Mouse (Mus musculus): ENCODE data around the gene Gcn1l1. TPM values are rescaled to one million over a fixed set of nuclear protein-coding genes. Genes with fewer than 3 reads are reported as not detected.
A peak's percentile ranks its signal among the peaks of the same experiment; 100 is the strongest.

The Gcn1l1 gene
- polyA plus RNA-seq, 2 experiments, result 11.4 to 14.8 TPM

- Histone ChIP-seq H3K36me3 (replicated peaks; ENCODE audit: control insufficient read depth, insufficient read depth, low read depth) (peaks cover 25% of the 10 kb centered on the region), H3K27me3 (ENCODE audit: control insufficient read depth, insufficient read depth, low read length) (no peaks in the 10 kb centered on the region), H3K4me2 (ENCODE audit: low read depth) (no peak overlapping the region), H3K4me3 (ENCODE audit: insufficient read depth in 1 of 2, low read depth in 2 of 2, low read length in 2 of 2) (no peak overlapping the region), H3K27ac (no peak overlapping the region), H3K9ac (replicated peaks) (no peak overlapping the region), H3K9me3 (ENCODE audit: control insufficient read depth, low read length) (no peaks in the 10 kb centered on the region), H3K4me1 (replicated peaks; ENCODE audit: control insufficient read depth in 2 of 2, insufficient read depth in 2 of 2, low read length in 1 of 2) (peaks cover 0 to 4% of the 10 kb centered on the region in 2 experiments; a peak in 3 of 4 replicates)
- ATAC-seq (ENCODE audit: insufficient read depth) (no peak), DNase-seq (ENCODE audit: low read depth in 3 of 3, low spot score in 3 of 3) (no peak)
- 77% methylated on average over 15 of the region's 15 CpGs for WGBS (ENCODE audit: insufficient replicate concordance)
- TF ChIP-seq CTCF (IDR thresholded peaks at IDR 0.05; ENCODE audit: low read depth), result no peak
- no peak for TF ChIP-seq EP300 (IDR thresholded peaks at IDR 0.05; ENCODE audit: low read depth)
Observed at GRCm38 (mm10) chr5:115619690-115620089, 54.6 kb downstream of the Gcn1l1 start.

DNA sequence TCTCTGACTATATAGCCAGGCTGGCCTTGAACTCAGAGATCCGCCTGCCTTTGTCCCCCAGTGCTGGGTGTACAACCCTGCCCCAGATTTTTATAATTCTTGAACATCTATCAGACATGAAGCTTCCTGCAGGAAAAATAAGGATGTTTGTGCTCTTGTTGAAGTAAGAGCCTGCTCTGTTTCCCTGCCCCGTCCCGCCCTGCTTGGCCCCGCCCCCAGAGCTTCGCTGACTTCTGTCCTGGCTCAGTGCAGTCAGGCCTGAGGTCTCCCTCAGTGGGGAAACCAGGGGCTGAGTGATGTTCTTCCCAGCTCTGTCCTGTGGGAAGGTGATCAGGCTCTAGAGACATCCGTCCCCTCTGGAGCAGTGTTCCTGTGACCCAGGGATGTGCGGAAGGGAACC lies 57.6 kb downstream of the Gcn1l1 start:
- 65% methylated on average over 7 of the region's 7 CpGs for WGBS (ENCODE audit: insufficient replicate concordance)

GRCm38 (mm10) chr5:115623694-115624440 lies 58.8 kb downstream of the Gcn1l1 start:
- Histone ChIP-seq H3K36me3 (replicated peaks; ENCODE audit: control insufficient read depth, insufficient read depth, low read depth) (peaks cover 6% of the 10 kb centered on the region), H3K4me3 (ENCODE audit: insufficient read depth in 1 of 2, low read depth in 2 of 2, low read length in 2 of 2) (no peak overlapping the region), H3K9ac (replicated peaks) (no peak overlapping the region), H3K4me1 (replicated peaks; ENCODE audit: control insufficient read depth in 2 of 2, insufficient read depth in 2 of 2, low read length in 1 of 2) (peaks cover 25 to 36% of the 10 kb centered on the region in 2 experiments), H3K4me2 (ENCODE audit: low read depth) (no peak overlapping the region), H3K27ac (peak overlapping the region; percentile 6), H3K9me3 (ENCODE audit: control insufficient read depth, low read length) (no peaks in the 10 kb centered on the region), H3K27me3 (ENCODE audit: control insufficient read depth, insufficient read depth, low read length) (no peaks in the 10 kb centered on the region)
- WGBS (ENCODE audit: insufficient replicate concordance), result 56% methylated on average over 9 of the region's 9 CpGs
- ATAC-seq (ENCODE audit: insufficient read depth) (no peak), DNase-seq (ENCODE audit: low read depth in 3 of 3, low spot score in 3 of 3) (no peak)
- TF ChIP-seq CTCF (IDR thresholded peaks at IDR 0.05; ENCODE audit: low read depth) (no peak), EP300 (IDR thresholded peaks at IDR 0.05; ENCODE audit: low read depth) (no peak)

More for the DNA sequence above, 57.6 kb downstream of the Gcn1l1 start:
- no peaks in the 10 kb centered on the region for H3K9me3 ChIP-seq (ENCODE audit: control insufficient read depth, low read length)
- no peak overlapping the region for H3K4me3 ChIP-seq (ENCODE audit: insufficient read depth in 1 of 2, low read depth in 2 of 2, low read length in 2 of 2)
- H3K4me1 ChIP-seq (replicated peaks; ENCODE audit: control insufficient read depth in 2 of 2, insufficient read depth in 2 of 2, low read length in 1 of 2), result peaks cover 18 to 25% of the 10 kb centered on the region in 2 experiments
- H3K9ac ChIP-seq (replicated peaks), result no peak overlapping the region
- peaks cover 8% of the 10 kb centered on the region for H3K36me3 ChIP-seq (replicated peaks; ENCODE audit: control insufficient read depth, insufficient read depth, low read depth)
- ATAC-seq (ENCODE audit: insufficient read depth) (no peak), DNase-seq (ENCODE audit: low read depth in 3 of 3, low spot score in 3 of 3) (no peak)
- no peaks in the 10 kb centered on the region for H3K27me3 ChIP-seq (ENCODE audit: control insufficient read depth, insufficient read depth, low read length)
- TF ChIP-seq CTCF (IDR thresholded peaks at IDR 0.05; ENCODE audit: low read depth) (no peak), EP300 (IDR thresholded peaks at IDR 0.05; ENCODE audit: low read depth) (no peak)
- no peak overlapping the region for H3K4me2 ChIP-seq (ENCODE audit: low read depth)
- H3K27ac ChIP-seq, result no peak overlapping the region; the same call in 1 of the 2 replicates

GRCm38 (mm10) chr5:115626237-115626886 lies 61.3 kb downstream of the Gcn1l1 start:
- peak overlapping the region; percentile 90 for H3K4me2 ChIP-seq (ENCODE audit: low read depth)
- peak overlapping the region; percentile 72 for H3K9ac ChIP-seq (replicated peaks)
- H3K27me3 ChIP-seq (ENCODE audit: control insufficient read depth, insufficient read depth, low read length), result no peaks in the 10 kb centered on the region
- H3K36me3 ChIP-seq (replicated peaks; ENCODE audit: control insufficient read depth, insufficient read depth, low read depth), result peaks cover 6% of the 10 kb centered on the region; the same call in 1 of the 2 replicates
- peak overlapping the region; percentile 100 for H3K27ac ChIP-seq
- WGBS (ENCODE audit: insufficient replicate concordance), result 20% methylated on average over 10 of the region's 10 CpGs
- TF ChIP-seq EP300 (IDR thresholded peaks at IDR 0.05; ENCODE audit: low read depth) (peak; percentile 74), CTCF (IDR thresholded peaks at IDR 0.05; ENCODE audit: low read depth) (no peak)
- H3K9me3 ChIP-seq (ENCODE audit: control insufficient read depth, low read length), result no peaks in the 10 kb centered on the region
- H3K4me1 ChIP-seq (replicated peaks; ENCODE audit: control insufficient read depth in 2 of 2, insufficient read depth in 2 of 2, low read length in 1 of 2), result peaks cover 29 to 46% of the 10 kb centered on the region in 2 experiments
- peak overlapping the region; percentile 36 to 46 for H3K4me3 ChIP-seq (ENCODE audit: insufficient read depth in 1 of 2, low read depth in 2 of 2, low read length in 2 of 2)
- DNase-seq (ENCODE audit: low read depth in 3 of 3, low spot score in 3 of 3), result peak; percentile 85 to 88 (median 87)
- ATAC-seq (ENCODE audit: insufficient read depth), result peak; percentile 96

DNA sequence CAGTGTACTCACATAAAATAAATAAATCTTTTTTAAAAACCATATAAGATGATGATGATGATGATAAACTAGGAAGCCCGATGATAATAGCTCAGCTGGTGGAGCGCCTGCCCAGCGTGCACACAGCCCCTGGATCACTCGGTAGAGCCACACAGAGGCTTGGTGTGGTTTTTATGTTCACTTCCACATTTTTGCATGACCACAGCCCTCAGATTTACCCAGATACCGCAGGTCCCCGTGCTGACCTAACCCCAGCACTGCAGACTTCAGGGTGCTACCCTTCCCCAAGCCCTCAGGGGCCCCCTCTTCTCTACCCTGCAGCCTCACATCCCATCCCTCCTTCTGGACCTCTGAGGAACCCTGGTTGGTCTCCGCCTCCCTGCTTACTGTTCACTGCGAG lies 63.0 kb downstream of the Gcn1l1 start:
- 29% methylated on average over 8 of the region's 8 CpGs for WGBS (ENCODE audit: insufficient replicate concordance)
- H3K4me2 ChIP-seq (ENCODE audit: low read depth), result no peak overlapping the region
- no peaks in the 10 kb centered on the region for H3K9me3 ChIP-seq (ENCODE audit: control insufficient read depth, low read length)
- H3K27ac ChIP-seq, result peak overlapping the region; percentile 100
- no peak overlapping the region for H3K9ac ChIP-seq (replicated peaks)
- no peaks in the 10 kb centered on the region for H3K36me3 ChIP-seq (replicated peaks; ENCODE audit: control insufficient read depth, insufficient read depth, low read depth)
- no peak for ATAC-seq (ENCODE audit: insufficient read depth)
- no peaks in the 10 kb centered on the region for H3K27me3 ChIP-seq (ENCODE audit: control insufficient read depth, insufficient read depth, low read length)
- no peak overlapping the region for H3K4me3 ChIP-seq (ENCODE audit: insufficient read depth in 1 of 2, low read depth in 2 of 2, low read length in 2 of 2)
- peaks cover 31 to 44% of the 10 kb centered on the region in 2 experiments for H3K4me1 ChIP-seq (replicated peaks; ENCODE audit: control insufficient read depth in 2 of 2, insufficient read depth in 2 of 2, low read length in 1 of 2)
- DNase-seq (ENCODE audit: low read depth in 3 of 3, low spot score in 3 of 3), result no peak
- TF ChIP-seq CTCF (IDR thresholded peaks at IDR 0.05; ENCODE audit: low read depth) (no peak), EP300 (IDR thresholded peaks at IDR 0.05; ENCODE audit: low read depth) (no peak)
